Mouse (Mus musculus) T-helper 17 cell (primary cell): ENCODE measurements at regions not wholly inside any gene's neighbourhood (a gene's known extent, or its start where the extent isn't known, plus 50 kb on each side); places are given as distances from the start of the nearest gene placed in this dataset.

Source experiments
- in situ Hi-C, 2 experiments: fragments of 300-600 bp; cut with MboI, MseI; formaldehyde crosslinking; loops; 1 replicate in 1 of 2; 2 replicates in 1 of 2; pipeline ENCODE4 v1.15.1; 2025; ENCODE audit warnings: high pct_unique_total_duplicates in 2 of 2

DNA sequence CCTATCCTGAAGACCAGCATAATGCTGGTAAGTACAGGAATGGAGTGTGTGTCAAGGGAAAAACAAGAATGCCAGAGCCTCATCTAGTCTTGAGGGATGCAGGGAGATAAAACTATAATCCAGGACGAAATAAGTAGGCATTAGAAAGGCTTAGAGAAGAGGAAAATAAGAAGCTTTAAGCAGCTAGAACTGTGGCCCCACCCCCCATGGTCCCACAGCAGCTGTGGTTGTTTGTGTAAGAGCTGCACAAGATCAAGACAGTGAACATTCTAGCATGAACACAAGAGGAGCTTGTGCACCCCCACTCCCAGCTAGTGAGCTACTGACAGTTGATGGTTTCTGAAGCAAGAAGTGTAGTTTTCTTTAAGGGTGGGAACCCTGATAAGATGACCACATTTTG is 315.9 kb downstream of the Tmem135 start:
- in situ Hi-C loops: loop anchor here (5.0 to 25.0 kb wide), 3 partner anchors 327 to 749 kb away; no protein-coding TSS in a partner anchor

DNA sequence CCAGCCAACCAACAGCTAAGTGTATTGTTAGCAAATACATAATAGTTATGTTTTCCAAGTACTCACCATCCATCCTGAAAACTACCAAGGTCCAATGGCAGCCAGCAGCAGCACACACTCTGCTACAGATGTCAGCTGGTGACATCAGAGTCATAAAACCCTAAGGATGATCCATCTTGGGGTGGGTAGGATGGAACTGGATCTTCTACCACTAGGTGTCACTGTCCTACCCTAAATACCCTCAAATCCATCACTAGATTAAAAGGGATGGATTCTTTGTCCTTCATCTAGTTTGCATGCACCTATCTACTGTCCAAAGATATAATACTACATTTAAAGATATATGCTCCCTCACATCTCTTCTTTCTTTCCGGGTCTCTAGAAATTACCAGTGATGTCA is 317.7 kb downstream of the Tmem135 start:
- in situ Hi-C loops: loop anchor here (5.0 to 25.0 kb wide), 3 partner anchors 328 to 751 kb away; no protein-coding TSS in a partner anchor

DNA sequence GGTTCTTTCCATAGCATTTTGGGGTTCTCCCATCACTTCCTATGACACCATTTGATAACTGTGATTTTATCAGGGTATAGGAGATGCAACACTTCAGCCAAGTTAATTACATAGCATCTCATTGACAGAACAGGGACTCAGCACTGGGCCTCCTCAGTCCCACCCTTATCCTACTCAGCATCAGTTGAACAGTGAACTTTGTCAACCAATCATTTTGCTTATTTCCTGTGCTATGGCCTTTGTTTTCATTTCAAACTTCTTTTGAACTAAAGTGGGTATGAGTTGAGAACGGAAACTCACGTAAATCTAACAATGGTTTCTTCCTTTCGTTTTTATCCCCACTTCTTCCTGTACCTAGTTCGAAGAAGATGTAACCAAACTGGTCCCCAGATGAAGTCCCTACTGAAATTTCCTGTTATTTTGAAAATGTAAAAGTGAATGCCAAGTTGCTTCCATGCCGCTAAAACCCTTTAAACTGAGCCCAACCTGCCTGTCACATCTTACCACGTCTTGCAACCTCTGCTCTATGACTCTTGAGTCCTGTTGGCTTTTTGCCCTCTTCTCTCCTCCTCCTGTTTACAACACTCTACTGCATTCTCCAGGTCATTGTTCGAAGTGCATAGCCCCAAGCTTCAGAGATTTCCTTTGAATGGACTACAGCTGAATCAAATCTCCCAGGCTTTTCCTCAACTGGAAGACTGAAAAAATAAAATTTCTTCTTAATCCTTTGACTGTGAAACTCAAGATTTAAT is 329.9 kb downstream of the Tmem135 start:
- in situ Hi-C loops: no loop called here

DNA sequence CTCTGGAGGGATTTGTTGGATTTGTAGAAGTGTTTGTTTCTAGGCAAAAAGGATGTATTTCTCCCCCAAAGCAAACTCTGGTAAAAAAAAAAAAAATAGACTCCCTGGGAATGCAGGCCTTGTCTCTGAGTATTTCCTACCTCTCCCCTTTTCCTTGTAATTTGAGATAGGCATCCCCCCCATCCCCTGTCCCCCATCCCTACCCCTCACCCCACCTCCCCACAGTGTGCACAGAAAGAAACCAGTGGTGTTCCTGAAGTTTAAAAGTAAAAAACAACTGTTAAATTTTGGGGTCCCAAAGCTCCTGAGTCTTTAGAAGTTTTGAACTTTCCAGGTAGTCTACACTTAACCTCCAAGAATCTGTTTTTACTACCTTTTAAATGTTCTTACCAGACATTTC is 334.0 kb downstream of the Tmem135 start:
- in situ Hi-C loops: no loop called here

DNA sequence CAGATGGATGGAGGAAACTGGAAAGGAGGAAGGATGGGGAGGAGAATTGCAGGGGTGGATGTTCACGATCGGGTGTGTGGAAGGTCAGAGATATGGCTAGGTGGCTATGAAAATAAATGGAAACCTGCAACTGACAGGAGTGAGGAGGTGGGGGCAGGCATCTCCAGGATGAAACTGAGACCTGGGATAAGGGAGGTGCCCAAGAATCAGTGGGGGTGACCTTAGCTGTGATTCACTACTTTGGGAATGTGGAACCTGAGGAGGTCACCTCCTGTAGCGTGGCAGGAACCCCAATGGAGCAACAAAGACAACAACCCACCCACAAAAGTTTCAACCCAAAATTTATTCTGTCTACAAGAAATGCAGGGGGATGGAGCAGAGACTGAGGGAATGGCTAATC is 339.6 kb downstream of the Tmem135 start:
- in situ Hi-C loops: loop anchor here in 1 of 2 experiments (5.0 to 10.0 kb wide), 2 partner anchors 1630 to 1703 kb away; no protein-coding TSS in a partner anchor

DNA sequence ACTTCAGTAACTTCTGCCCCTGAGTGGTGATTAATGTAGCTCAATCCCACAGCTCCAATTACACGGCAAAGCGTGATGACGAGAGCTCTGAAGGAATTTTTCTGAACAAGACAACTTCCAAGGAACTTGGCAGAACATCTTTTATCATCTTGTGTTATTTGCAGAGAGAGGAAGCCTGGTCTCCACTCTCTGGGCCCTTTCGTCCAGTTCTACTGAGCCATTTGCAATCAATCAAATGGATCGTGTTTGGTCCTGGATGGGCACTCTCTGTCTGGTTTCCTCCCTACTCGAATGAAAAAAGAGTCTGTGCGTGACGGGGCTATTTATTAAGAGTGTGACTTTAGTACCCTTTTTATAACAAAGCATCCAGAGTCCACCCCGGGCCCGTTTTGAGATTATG is 340.4 kb downstream of the Tmem135 start:
- in situ Hi-C loops: loop anchor here in 1 of 2 experiments (5.0 to 10.0 kb wide), 2 partner anchors 1629 to 1704 kb away; no protein-coding TSS in a partner anchor

DNA sequence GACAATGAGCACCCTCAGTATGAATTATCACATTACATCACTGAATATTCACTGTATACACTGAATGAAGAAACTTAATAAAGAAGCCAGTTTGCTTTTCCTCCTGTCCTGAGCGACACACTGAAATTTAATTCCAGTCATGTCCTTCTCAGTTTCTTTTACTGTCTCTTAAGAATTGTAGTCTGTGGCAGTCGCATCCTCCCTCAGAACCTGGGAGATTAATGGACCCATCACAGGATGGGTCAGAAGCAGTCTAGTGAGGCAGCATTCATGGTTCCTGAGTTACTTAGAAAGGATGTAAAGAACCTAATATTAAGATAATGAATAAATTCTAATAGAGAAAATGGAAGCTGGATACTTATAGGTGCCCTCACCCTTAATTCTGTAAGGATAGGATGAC is 349.5 kb downstream of the Tmem135 start:
- in situ Hi-C loops: no loop called here

DNA sequence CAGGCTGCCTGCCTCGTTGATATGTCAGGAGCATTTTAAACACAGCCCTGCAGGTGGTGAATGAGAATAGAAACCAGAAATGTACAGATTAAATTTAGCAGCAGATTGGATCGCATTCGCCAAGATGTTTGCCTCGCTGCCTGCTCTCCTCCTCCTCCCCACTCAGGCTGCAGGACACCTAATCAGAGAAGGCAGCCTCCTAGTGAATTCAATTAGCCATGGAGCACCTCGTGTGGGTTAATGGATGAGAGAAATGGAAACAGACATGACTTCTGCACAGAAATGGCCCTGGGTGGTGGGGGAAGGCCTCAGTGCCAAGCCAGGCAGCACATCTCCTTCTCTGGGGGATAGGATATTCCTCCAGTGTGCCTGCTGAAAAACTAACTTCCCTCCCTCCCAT is 352.8 kb downstream of the Tmem135 start:
- in situ Hi-C loops: no loop called here

DNA sequence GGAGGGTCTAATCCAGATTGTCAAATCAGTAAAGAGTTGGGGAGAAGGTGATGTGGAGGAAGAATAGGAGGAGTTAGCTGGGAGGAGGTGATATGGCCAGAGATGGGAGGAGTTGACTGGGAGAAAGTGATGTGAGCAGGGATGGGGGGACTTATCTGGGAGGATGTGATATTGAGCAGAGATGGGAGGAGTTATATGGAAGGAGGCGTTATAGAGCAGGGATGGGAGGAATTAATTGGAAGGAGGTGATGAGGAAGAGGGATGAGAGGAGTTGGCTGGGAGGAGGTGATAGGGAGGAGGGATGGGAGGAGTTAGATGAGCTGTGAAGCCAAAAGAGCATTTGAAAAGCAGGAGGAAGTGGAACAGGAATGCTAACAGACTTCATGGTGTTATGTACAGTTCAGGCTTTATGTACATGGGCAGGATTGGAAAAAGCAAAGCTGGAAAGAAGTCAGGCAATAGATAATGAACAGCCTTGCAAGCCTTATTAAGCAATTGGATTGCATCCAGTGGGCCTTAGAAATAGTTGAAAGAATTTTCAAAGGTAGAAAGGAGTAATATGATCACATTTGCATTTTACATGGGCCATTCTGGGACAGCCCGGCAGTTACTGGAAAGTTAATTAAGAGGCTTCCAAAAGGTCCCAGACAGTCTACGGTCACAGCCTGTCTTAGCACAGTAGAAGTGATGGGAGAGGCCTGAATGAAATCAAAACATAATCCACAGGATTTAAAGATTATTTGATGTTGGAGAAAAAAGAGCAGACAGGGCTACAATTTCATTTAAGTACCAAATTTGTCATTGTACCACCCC is 357.4 kb downstream of the Tmem135 start:
- in situ Hi-C loops: no loop called here

DNA sequence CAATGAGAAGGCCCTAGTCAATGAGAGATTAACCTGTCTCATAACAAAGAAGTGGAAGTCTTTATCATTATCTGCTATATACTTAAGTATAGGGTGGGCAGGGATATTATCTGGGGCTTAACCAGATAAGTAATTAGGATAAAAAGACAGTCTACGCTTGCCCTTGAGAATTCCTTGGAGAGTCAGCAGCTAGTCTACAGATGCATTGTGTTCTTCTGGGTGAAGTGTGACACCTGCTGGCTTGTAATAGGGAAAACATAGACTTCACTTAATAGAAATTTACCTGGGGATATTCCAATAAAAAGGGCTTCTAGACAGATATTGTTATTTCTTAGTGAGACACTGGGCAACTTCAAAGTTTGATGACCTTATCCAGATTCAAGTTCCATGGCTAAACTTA is 361.0 kb downstream of the Tmem135 start:
- in situ Hi-C loops: no loop called here

DNA sequence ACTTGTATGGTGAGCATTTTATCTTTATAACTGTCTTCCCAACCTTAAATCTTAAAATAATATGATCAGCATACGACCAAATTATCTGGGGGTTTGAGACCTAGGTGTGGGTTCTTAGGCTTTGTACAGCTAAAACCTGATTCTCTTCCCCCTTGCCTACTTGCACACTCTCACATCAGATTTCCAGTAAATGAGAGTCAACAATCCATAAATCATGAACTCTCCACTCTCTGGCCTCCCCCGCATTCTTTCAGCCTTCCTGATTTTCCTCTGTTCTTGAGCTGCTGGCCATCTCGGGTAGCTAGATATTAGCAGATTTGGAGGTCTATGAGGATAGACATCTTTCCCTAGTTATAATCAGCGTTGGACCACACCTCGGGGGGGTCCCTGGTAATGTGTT is 362.7 kb downstream of the Tmem135 start:
- in situ Hi-C loops: no loop called here

DNA sequence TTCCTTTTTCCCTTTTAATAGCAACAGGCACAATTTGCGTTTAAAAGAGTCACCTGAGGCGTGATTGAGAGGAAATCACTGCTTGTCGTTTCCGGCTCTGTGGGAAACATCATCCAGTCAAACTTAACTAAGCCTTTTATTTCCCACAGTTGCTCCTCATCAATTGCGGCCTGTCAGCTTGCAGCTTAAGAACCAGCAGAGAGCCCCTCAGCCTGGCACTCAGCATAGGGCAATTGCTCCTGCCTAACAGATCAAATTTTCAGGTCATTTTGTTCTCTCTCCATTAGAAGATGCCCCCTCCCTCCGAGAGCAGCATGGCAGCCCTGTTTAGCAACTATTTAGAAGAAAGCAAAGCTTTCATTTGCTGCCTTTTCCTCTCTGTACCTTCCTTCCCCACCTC is 363.9 kb downstream of the Tmem135 start:
- in situ Hi-C loops: no loop called here

DNA sequence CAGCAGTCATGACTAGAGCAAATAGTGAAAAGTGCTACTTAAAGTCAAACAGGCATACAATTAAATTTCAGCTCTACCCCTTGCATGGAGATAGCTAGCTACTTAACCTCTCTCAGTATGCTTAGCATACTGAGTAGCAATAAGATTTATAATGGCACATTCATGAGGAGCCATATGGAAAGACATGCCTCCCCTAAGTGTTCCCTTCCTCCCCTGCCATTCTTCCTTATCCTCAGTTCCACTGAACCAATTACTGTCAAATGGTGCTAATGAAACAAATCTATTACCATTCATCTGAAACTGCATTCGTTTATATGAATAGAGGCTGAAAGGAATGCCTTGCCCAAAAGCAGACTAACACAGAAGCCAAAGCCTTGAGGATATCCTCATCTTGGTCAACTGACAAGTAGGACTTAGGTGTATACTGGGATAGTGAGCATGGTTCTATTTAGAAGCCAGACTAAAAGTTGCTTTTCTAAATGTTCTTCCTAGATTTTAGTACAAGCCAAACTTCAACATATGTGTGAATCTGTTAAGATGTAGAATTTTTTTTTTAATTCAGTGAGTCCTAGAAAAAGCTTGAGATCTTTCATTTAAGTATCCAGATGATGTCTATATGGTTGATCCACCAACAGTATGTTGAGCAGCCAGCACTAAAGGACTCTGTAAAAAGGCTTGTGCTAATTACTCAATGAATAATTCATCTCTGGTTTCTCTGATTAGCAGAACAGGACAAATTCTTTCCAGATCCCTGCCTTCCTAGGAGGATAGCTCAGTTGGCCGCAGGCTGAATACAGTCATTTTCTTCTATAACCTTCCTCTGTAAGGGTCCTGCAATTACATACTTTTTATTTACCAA is 368.7 kb downstream of the Tmem135 start:
- in situ Hi-C loops: no loop called here

DNA sequence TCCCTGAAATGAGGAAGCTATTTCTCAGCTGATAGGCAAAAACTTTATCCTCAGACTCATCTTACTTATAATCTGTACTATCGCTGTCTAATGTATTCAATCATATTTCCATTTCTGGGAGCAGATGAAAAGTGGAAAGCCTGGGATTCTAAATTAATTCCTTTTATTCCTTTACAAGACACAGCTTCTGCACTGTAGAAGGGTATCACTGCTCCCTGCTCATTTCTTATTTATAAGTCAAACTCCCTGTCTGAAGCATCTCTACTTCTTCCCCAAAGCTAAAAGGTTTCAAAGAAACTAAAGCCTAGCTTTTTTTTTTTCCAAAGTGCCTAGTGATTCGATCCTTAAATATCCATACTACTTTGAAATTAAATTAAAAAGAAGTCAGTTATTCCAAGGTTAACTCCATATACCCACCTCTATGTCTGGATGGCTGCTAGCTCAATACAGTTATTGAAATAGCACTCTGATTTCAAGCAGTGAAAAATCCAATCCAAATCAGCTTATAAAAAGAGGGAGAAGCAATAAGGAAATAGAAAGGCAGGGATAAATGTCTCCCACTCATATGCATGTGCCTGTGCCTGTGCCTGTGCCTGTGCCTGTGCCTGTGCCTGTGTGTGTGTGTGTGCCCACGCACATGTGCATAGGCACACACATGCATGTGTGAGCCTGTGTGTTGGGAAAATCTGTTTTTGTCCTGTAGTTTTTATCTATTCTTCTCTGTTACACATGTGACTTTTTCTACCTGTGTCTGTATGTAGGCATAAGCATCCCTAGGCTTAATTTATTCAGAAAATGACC is 380.6 kb downstream of the Tmem135 start:
- in situ Hi-C loops: no loop called here

DNA sequence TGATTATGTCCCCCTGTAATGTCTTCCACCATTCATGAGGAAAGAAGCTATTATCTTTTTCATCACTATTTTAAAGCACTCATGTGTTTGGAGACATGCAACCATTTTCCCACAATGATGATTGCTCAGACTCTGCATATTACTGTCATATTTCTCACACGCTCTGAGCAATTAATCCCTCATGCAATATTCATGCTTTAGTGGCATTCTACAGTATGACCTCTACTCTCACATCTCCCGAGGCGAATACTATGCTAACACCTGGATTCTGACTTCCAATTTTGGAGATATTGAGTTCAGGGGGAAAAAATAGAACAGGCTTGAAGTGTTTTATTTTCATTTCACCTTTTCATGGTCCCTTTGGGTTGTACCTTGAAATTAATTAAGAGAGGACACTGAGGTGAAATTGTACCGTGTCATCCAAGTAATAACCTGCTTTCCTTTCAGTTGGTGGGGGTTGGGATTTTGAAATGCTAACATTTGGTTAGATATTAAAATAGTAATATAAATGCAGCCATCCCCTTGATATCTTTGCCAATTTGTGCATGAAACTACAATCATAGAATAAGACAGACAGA is 405.1 kb downstream of the Tmem135 start:
- in situ Hi-C loops: no loop called here

DNA sequence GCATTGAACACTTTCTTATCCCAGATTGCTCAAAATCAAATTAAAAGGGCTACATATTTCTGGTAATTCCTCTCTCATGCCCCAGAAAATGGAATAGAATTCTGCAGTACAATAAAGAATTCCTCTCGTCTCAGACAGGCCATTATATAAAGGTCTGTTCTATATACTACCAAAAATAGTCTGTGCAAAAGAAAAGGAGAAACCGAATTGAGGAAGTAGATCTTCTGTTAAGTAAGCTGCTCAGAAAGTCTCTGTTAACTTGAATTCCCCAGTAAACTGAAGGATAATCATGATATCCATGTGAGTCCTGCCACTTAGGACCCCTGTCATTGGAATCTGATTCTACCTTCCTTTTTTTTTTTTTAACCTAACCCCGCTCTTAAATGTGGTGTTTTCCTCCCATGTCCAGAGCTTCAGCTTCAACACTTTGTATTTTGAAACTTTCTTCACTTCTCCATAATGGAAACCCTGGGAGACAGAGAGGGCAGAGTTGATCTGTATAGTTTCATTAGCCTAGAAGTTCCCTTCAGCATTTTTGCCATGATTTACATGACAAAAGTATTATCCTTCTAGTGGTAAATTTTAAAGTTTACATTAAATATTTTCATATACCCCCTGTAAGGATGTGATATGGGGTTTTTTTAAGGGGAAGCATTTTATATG is 406.1 kb downstream of the Tmem135 start:
- in situ Hi-C loops: no loop called here

DNA sequence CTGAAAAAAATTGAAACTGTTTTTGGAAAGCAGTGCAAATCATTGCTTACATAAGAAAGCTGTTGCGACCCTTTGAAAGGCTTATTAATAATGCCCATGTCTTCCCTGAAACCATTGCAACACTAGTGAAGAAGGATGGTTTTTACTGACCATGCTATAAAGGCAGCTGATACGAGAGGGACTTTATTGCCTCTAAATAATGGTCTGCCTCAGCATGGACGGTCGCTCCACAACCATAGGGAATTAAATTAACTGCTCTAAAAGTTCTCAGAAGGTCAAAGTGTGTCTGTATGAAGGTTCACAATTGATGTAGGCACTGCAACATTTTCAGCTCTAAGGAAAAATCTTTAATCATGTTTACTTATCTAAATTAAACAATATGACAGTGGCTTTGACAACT is 429.6 kb downstream of the Tmem135 start:
- in situ Hi-C loops: no loop called here

DNA sequence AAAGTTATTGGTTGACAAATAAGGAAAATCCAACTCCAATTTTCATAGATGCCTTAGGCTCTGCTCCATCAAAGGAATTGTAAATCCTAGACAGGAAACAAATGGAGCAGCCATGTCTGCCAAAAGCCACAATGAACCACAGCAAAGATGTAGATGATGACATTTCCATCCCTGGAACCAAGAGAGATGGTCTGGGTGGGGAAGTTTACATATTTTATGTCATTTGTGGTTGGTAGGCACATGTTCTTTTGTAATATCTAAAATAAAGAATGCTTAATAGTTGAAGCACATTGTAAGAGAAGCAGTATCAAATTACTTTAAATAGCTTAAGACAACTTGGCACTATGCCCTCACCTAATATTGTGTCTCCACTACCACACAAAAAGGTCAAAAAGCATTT is 443.2 kb downstream of the Tmem135 start:
- in situ Hi-C loops: no loop called here

DNA sequence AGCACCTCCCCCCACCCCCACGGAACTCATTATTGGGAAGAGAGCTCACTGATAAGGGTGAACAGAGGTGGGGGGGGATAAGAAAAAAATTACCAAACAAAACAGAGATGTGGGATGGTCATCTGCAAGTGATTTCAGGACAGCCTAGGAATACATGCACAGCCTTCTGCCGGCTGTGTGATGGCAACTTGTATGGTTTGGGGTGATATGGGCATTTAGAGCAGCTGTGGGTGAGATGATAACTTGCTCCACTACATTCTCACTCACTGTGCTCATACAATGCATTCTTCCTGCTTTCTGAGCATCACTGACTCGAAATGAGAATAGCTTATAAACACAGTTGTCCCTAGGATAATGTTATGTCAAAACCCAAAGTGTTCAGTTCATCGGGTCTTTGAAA is 443.8 kb downstream of the Tmem135 start:
- in situ Hi-C loops: no loop called here
